Mouse (Mus musculus) ES-E14 (cell line): Measurements from ENCODE around the gene Tmem256.
A peak's percentile ranks its signal among the peaks of the same experiment; 100 is the strongest.

Experiments used
- CHD2 ChIP-seq: IDR thresholded peaks from 2 replicates; pipeline ENCODE4 v1.6.1; 2014; ENCODE audit warnings: mild to moderate bottlenecking, low read depth, low read length, inconsistent platforms
- HCFC1 ChIP-seq: IDR thresholded peaks from 2 replicates; pipeline ENCODE4 v1.6.1; 2012; ENCODE audit warnings: low read length, inconsistent platforms, borderline replicate concordance; ENCODE audit not compliant: insufficient read depth
- MAFK ChIP-seq: IDR thresholded peaks from 2 replicates; pipeline ENCODE4 v1.6.1; 2014; ENCODE audit warnings: mild to moderate bottlenecking, low read depth, low read length, inconsistent platforms; ENCODE audit not compliant: insufficient read depth
- ZC3H11A ChIP-seq: IDR thresholded peaks from 2 replicates; pipeline ENCODE4 v1.6.1; 2012; ENCODE audit warnings: low read depth, mild to moderate bottlenecking, inconsistent platforms, low read length, borderline replicate concordance
- ZNF384 ChIP-seq: IDR thresholded peaks from 2 replicates; pipeline ENCODE4 v1.6.1; 2012; ENCODE audit warnings: low read depth, low read length, inconsistent platforms

- TF ChIP-seq ZNF384 = no peak
- TF ChIP-seq CHD2 = peak; percentile 85
- TF ChIP-seq ZC3H11A = no peak
- 0 out of 2 replicates have a peak, but pooled peaks have one; percentile 37 for TF ChIP-seq MAFK
- no peak for TF ChIP-seq HCFC1
Measured at GRCm38 (mm10) chr11:69837952-69838713, at the start of gene Tmem256.
